In the genomic region with DNA sequence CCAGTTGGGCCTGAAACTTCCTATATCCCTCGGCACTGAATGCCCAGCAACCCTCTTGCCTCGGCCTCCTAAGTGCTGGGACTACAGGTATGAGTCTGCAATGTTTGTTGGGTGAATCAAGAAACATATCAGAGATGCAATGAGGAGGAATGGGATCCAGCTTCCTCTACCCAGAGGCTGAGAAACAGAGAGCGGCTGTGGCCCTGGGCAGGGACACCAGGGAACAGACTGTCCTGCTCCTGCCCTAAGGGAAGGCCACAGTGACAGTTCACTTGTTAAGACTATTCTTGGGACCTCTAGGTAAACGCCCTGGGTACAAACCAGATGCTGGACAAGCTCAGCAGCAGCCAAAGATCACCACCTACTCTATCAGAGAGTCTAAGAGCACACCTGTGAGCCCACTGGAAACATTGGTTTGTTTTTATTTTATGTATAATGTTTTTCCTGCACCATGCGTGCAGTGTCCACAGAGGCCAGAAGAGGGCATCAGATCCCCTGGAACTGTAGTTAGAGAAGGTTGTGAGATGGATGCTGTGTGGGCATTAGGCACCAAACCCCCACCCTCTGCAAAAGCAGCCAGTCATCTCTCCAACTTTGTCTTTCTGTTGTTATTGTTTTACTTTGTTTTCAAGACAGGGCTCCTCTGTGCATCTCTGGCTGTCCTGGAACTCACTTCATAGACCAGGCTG, we compare ENCODE assay signal across 8 mouse cellular contexts. TPM values are rescaled to one million over a fixed set of nuclear protein-coding genes. Genes with fewer than 3 reads are reported as not detected.
DNase-seq lines count a peak whose midpoint lies in the region; ATAC-seq lines count a peak whose summit lies in the region.

No protein-coding gene starts in this region.

- peak; percentile 51 to 65 for DNase-seq in cerebellum, adult 18-20 months
- peak; percentile 64 for DNase-seq in layer of hippocampus, adult 11-12 months (ENCODE audit: low spot score)
- no peak for DNase-seq in layer of hippocampus, adult 9-11 months
- peak; percentile 60 for DNase-seq in adrenal gland, postnatal 25 days
- peak; percentile 61 for DNase-seq in kidney, postnatal 14 days
- DNase-seq in natural killer cell, adult 2 months (ENCODE audit: low spot score in 2 of 2): peak; percentile 47 to 64
- DNase-seq in thymus, postnatal 4 days: peak; percentile 86

- ATAC-seq in cerebellum, adult (ENCODE audit: insufficient number of reproducible peaks, low FRiP score, low TSS enrichment): no peak

RNA-seq across cellular contexts. Expression of a gene that starts 29.3 kb away (rescaled TPM):
- total RNA-seq in adrenal gland, postnatal 25 days (2021): 255 and 328 TPM in 2 replicates

RNA-seq across cellular contexts. Expression of a gene that starts 31.2 kb away (rescaled TPM):
- total RNA-seq in adrenal gland, postnatal 25 days (2021): 79.9 and 97.1 TPM in 2 replicates
